Mouse (Mus musculus): ENCODE measurements around the gene Ndnf.

DNA sequence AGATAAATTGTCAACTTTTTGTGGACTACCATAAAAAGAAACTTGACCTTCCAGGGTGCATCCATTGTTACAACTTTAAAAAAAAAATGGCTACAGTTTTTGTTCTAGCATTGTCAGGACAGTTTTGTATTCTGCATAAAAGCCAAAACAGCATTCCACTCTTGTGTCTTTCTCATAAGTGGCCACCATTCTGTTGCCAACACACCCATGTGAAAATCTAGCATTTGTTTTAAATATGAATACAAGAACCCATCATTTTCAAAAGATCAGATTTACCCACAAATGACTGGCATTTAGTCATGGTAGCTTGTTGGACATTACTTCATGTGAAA, 72.4 kb downstream of the Ndnf start:
- TF ChIP-seq CTCF (IDR thresholded peaks at IDR 0.05; ENCODE audit: insufficient read depth, low read depth, low read length), result no peak
- TF ChIP-seq POLR2A (IDR thresholded peaks at IDR 0.05; ENCODE audit: insufficient read depth, low read depth, low read length), result no peak
